Mouse (Mus musculus) common myeloid progenitor, adult 5-6 weeks (primary cell): Measurements from ENCODE around the gene Tm9sf4. TPM values are rescaled to one million over a fixed set of nuclear protein-coding genes. Genes with fewer than 3 reads are reported as not detected.
A peak's percentile ranks its signal among the peaks of the same experiment; 100 is the strongest.

ENCODE experiments used
- ATAC-seq: replicated peaks from 2 replicates; pipeline ENCODE4 v1.8.0; 2016; ENCODE audit warnings: low read depth, mild to moderate bottlenecking, moderate TSS enrichment, inconsistent platforms; ENCODE audit not compliant: poor library complexity, severe bottlenecking
- total RNA-seq: library from RNA; stranded (forward); fragments of 200-1000, 187-1606 nt; gene quantifications from 2 replicates; pipeline ENCODE4 v1.2.3, GENCODE M21; 2017

Gene Tm9sf4
- total RNA-seq, 1 experiment from 2014 or later: 80.5 TPM

GRCm38 (mm10) chr2:153151926-153152665 lies 9.0 kb upstream of the Tm9sf4 start:
- ATAC-seq: peak; percentile 56

DNA sequence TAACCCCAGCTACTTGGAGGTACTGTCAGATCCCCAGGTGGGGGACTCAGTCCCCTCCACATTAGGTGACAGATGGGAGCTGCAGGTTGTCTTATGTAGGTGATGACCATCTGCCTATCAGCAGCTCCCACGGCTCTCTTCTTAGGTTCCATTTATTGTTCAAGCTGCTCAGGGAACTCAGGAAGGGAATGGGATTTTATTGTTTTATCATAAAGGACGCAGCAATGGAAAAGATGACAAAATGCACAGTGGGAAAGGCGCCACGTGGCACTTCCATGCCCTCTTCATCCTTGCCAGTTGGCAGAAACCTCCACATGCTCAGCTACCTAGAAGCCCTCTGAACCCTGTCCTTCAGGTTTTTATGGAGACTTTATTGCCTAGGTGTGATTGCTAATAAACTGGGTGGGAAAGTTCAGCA lies 8.1 kb upstream of the Tm9sf4 start:
- no peak for ATAC-seq

DNA sequence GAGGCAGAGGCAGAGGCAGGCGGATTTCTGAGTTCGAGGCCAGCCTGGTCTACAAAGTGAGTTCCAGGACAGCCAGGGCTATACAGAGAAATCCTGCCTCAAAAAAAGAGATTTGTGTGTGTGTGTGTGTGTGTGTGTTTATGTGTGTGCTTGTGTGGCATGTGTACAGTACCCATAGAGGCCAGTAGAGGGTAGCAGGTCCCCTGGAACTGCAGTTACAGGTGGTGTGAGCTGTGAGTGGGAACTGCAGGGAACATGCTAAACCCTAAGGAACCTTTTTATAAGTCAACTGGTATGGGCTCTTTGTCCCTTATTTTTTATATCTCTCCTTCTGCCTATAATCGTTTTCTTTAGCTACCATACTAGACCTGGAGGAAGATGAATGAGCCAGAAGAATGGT lies 3.8 kb upstream of the Tm9sf4 start:
- ATAC-seq: no peak

DNA sequence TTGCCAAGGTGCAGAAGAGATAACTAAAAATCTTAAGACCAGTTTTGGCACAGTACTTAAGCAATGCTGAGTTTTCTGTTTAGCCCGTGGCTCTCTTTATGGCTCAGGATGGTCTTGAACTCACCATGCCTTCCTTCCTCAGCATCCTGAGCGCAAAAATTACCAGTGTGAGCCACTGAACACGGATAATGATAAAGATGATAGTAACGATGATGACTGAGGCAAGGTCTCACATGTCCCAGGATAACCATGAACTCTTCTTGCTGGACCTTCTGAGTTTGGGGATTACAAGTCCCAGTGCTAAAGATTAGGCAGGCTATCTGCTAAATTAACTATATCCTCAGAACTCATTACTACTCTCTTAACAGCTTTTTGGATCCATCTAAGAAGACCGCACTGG lies 970 bp upstream of the Tm9sf4 start:
- ATAC-seq: no peak

DNA sequence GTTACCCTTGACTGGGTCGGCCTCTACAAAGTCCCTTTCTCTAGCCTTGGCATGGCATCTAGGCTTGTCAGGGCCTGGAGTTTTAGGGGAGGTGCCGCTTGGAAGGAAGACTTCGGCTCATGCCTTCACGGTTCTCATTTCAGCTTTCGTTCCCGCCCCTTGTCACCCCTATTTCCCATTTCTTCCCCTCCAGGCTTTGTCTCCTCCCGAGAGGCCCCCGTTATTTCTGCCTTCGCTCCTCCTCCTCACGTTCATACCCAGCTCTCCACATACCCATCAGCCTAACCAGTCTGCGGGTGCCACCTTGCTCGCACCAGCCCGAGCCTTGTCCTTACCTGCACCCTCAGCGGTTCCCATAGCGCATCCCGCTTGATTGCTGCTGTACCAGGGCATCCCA lies 579 bp downstream of the Tm9sf4 start:
- ATAC-seq: peak; percentile 44

DNA sequence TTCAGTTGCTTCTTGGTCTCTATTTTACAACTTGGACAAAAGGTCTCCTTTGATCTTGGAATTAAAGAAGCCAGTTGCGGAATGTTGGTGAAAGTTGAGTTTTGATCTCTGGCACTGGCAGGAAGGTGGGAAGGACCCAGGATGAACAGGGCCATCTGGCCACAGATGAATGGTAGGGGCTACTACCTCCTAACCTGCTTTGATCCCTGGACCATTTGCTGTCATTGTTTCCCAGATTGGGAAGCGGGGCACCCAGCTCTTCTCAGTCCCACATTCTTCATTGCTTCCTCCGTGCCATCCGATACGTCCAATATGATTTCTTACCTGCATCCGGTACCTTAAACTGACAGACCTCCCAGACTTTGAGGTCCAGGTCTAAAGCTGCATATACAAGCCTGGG lies 6.0 kb downstream of the Tm9sf4 start:
- no peak for ATAC-seq

DNA sequence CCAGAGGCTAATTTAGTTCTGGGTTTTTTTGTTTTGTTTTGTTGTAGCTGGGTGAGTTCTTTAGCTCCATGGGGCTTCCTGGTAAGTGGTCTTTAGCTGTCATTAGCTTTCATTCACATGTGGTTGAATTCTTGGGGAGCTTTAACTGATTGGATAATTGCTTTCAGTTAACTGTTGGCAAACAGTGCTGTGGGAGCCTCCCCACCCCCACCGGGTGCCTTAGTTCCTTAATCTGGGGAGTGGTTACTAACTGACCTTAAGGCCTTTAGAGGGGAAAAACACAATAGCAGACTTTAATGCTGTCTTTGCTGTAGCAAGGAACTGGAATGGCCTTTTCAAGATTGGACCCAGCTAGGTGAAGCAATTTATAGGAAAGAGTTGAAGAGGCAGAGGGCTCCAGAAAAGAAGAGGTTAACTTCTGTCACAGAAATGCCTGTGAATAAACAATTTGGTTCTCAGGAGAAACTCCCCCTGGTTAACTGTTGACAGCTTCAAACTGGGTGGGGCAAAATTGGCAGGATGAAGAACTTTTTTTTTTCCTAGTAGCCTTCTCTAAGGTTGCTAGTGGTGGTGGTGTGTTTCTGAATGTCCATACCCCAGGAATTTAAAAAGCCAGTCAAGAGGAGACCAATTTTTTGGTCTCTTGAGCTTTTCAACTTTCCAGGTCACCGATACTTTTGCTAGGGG lies 7.2 kb downstream of the Tm9sf4 start:
- peak; percentile 78 for ATAC-seq

- peak; percentile 68 for ATAC-seq
These were observed 9.6 kb downstream of the Tm9sf4 start for GRCm38 (mm10) chr2:153170490-153171224.

GRCm38 (mm10) chr2:153171966-153172365 lies 10.9 kb downstream of the Tm9sf4 start:
- no peak for ATAC-seq

DNA sequence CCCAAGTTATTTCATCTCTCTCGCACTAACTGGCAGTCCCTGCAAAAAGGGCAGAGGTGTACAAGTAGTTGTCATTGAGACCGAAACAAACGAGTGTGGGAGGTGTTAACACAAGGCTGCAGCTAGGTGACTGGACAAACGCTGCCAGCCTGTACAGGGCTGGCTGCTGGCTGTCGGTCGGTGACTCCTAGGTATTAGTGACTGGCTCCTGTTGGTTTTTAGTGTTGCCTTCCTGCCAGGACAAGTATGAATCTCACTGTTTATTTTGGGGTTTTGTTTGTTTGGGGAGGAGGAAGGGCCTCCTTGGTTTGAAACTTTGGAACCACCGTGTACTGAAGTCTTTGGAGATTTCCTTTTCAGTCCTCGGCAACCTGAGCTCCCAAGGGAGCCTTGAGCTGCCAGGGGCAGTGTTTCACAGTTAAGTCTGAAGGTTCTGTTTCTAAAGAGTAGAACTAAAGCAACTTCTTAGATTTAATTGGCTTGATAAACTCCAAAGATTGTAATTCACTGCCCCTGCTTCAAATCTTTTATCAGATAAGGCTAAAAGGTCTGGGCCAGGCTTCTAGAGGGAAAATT lies 15.0 kb downstream of the Tm9sf4 start:
- no peak for ATAC-seq

DNA sequence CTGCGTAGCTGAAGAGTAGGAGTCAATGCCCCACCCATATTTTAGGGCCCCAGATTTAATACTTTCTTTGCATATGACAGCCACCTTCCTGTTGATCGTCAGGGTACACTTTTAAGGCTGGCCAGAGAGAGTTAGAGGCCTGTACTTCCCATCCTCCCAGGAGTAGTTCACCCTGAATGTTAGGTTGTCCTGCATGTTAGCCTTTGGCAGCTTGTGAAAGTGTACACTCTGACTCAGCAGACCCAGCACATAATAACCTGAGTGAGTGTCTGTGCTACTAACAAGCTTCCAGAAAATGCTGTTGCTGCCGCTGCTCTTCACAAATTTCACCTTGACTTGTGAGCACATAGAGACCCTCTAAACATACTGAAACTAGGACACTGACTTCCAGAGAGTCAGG lies 16.1 kb downstream of the Tm9sf4 start:
- ATAC-seq: no peak

DNA sequence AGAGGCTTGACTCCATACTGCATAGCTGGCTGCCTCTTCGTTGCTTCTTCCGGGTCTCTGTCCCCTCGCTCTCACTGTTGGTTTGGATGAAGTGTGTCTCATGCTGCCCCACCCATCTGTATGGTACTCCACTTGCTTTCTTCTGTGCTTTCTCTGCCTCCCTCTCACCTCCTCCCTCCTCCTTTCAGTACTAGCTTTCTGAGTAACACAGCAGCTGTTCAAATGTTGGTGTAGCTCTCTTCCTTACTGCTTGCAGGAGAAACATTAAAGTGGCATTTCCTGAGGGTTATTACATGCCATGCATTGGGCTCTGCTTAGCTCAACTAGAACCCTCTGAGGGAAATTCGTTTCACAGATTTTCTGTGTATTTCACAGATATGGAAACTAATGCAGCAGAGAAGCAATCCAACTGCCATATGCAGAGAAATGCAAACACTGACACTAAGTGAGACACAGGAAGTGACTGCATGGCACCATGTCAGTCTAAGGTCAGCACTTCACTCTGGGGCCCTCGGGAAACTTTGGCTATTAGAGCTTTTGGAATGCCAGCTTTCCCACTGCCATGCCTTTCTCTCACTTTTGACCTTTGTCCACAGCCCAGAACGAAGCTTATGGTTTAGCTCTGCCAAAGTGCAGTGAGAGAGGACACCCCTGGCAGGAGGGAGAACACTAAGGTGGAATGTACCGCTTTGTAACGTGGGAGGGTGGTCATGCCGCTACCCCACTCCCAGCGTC lies 18.2 kb downstream of the Tm9sf4 start:
- ATAC-seq: no peak

DNA sequence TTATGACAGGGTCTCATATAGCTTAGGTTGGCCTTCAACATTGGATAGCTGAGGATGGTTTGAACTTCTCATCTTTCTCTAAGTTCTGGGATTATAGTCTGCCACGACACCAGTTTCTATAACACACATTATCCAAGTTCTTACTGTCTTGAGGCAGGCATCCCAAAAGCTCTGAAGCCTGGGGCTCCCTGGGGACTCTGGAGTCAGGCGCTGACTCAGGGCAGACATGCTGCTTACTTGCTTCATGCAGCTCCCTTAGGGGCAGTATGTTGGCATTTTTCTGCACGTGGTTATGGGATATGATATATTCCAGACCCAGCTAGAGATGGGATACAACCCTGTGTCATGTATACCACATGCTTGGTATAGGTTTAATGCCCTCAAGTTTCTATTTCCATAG lies 18.9 kb downstream of the Tm9sf4 start:
- ATAC-seq: no peak

- no peak; the same call in 1 of the 2 replicates for ATAC-seq
These were observed 25.1 kb downstream of the Tm9sf4 start for GRCm38 (mm10) chr2:153186176-153186591.

DNA sequence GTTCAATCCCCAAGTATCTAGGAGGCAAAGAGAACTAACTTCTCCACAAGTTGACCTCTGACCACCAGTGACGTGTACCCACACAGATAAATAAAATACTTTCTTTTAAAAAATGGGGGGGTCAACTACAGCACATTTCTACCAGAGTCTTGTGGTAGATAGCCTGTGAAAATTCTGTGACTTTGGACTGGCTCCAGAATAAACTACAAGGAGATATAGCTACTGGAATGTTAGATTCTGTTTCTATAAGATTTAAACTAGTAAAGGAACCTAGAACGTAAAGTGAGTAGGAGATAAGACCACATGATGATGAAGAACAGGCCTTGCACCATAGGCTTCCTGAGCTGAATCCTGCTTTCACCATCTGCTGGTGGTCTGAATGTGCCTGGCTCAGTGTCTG lies 26.7 kb downstream of the Tm9sf4 start:
- no peak for ATAC-seq

GRCm38 (mm10) chr2:153191242-153191641 lies 30.1 kb downstream of the Tm9sf4 start:
- no peak for ATAC-seq

- no peak for ATAC-seq
These were observed 33.2 kb downstream of the Tm9sf4 start for GRCm38 (mm10) chr2:153194255-153194654.

- ATAC-seq: peak; percentile 50
These were observed 37.4 kb downstream of the Tm9sf4 start for GRCm38 (mm10) chr2:153198485-153198884.

GRCm38 (mm10) chr2:153199114-153199513 lies 38.0 kb downstream of the Tm9sf4 start:
- peak; percentile 93 for ATAC-seq

DNA sequence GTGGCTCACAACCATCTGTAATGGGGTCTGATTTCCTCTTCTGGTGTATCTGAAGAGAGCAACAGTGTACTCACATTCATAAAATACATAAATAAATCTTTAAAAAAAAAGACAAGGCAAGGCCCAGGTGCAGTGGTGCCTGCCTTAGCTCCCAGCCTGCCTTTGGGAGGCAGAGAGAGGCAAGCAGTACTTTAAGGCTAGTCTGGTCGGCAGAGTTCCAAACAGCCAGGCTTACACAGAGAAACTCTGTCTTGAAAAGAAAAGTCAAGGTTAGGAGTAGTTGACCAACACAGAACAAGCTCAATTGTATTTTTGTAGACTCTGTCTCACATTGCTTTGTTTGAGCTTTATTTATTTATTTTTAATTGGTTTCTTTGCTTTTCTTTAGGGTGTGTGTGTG lies 41.7 kb downstream of the Tm9sf4 start:
- ATAC-seq: no peak
